Mouse (Mus musculus) erythroid progenitor cell, adult 5-6 weeks (primary cell): ENCODE results near the gene Scarf1. TPM values are rescaled to one million over a fixed set of nuclear protein-coding genes. Genes with fewer than 3 reads are reported as not detected.
"Not testable (repeated sequence)": the region's sequence is repeated elsewhere in the genome, so short reads cannot be mapped to it uniquely, and the experiment has no call there.

Experiments
- ATAC-seq: replicated peaks from 2 replicates; pipeline ENCODE4 v1.8.0; 2016; ENCODE audit warnings: moderate number of reproducible peaks, mild to moderate bottlenecking, moderate TSS enrichment, inconsistent platforms; ENCODE audit not compliant: poor library complexity, low FRiP score, severe bottlenecking
- total RNA-seq, 2 experiments: library from RNA; stranded (forward) in 1 of 2; stranded (reverse) in 1 of 2; fragments of 150-400 nt in 1 of 2; fragments of 186-747, 209-891 nt in 1 of 2; gene quantifications; 2 replicates each; pipeline versions ENCODE4 v1.2.3 to v1.2.4; 2015 to 2017; ENCODE audit warnings: low replicate concordance in 2 of 2

The Scarf1 gene
- total RNA-seq, 2 experiments from 2014 or later: 0.15 TPM; not detected in 1

GRCm38 (mm10) chr11:75534286-75535033 lies 21.1 kb downstream of the Scarf1 start:
- no peak for ATAC-seq

- ATAC-seq: no peak
Measured at GRCm38 (mm10) chr11:75535106-75535795, 21.9 kb downstream of the Scarf1 start.

- no peak for ATAC-seq
Measured at GRCm38 (mm10) chr11:75536255-75537024, 23.1 kb downstream of the Scarf1 start.

GRCm38 (mm10) chr11:75537025-75537414 lies 23.7 kb downstream of the Scarf1 start:
- ATAC-seq: no peak

- ATAC-seq: no peak
Measured at GRCm38 (mm10) chr11:75537491-75538183, 24.3 kb downstream of the Scarf1 start.

- no peak for ATAC-seq
Measured at GRCm38 (mm10) chr11:75538184-75538969, 25.0 kb downstream of the Scarf1 start.

- no peak for ATAC-seq
Measured at GRCm38 (mm10) chr11:75538970-75539299, 25.6 kb downstream of the Scarf1 start.

GRCm38 (mm10) chr11:75540209-75540608 lies 26.9 kb downstream of the Scarf1 start:
- ATAC-seq: no peak

GRCm38 (mm10) chr11:75540710-75541581 lies 27.6 kb downstream of the Scarf1 start:
- ATAC-seq: no peak

- ATAC-seq: no peak
Measured at GRCm38 (mm10) chr11:75544713-75545112, 31.4 kb downstream of the Scarf1 start.

GRCm38 (mm10) chr11:75546057-75546456 lies 32.7 kb downstream of the Scarf1 start:
- no peak for ATAC-seq

- no peak for ATAC-seq
Measured at GRCm38 (mm10) chr11:75549658-75550111, 36.3 kb downstream of the Scarf1 start.

GRCm38 (mm10) chr11:75550200-75550946 lies 37.0 kb downstream of the Scarf1 start:
- ATAC-seq: no peak

- ATAC-seq: no peak
Measured at GRCm38 (mm10) chr11:75551321-75551720, 38.0 kb downstream of the Scarf1 start.

- ATAC-seq: no peak
Measured at GRCm38 (mm10) chr11:75551961-75552441, 38.7 kb downstream of the Scarf1 start.

GRCm38 (mm10) chr11:75552906-75553482 lies 39.7 kb downstream of the Scarf1 start:
- no peak for ATAC-seq

- ATAC-seq: not testable (repeated sequence)
Measured at GRCm38 (mm10) chr11:75556006-75556405, 42.7 kb downstream of the Scarf1 start.
